Mouse (Mus musculus): ENCODE results near the gene Adh4. TPM values are rescaled to one million over a fixed set of nuclear protein-coding genes. Genes with fewer than 3 reads are reported as not detected.
"Not testable (repeated sequence)": the region's sequence is repeated elsewhere in the genome, so short reads cannot be mapped to it uniquely, and the experiment has no call there.

The Adh4 gene
- not detected in 2 replicates for polyA plus RNA-seq (2014; fragmentation: Nextera tagmentation; extraction: Ambion mirVana)

DNA sequence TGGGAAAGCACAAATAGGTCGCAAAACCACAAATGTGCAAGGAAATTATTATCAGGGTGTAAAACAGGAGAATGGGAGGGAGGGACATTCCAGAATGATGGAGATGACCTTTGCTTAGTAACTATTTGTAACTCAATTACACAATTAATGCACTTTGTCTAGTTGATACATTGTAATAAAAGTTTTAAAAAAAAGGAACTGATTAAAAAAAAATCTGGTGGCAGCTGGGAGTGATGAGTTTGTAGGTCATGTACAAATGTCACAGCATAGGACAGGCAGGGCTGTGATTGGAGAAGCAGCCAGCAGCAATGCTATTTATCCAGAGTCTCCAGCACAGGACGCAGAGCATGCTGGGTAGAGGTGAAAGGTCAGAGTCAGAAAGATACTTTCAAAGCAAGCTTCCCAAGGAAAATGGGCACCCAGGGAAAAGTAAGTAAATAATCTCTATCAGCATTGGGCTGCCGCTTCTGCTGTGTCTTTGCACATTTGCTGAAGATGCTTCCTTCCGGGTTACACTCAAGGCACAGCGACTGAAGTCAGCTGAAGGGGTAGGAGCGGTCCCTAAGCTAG is at the start of gene Adh4:
TSS of gene Adh4 (plus strand) at position 346 of the 570 bp plus-strand sequence.
- no peak for ATAC-seq (ENCODE audit: low read depth)
- H3K9ac ChIP-seq (replicated peaks; ENCODE audit: low read depth, low read length): no peak within 1 kb of the TSS
- no peaks in the 10 kb centered on the region for H3K36me3 ChIP-seq (ENCODE audit: control insufficient read depth, insufficient read depth, low read length)
- H3K4me1 ChIP-seq (ENCODE audit: control insufficient read depth, insufficient read depth, low read length): no peaks in the 10 kb centered on the region
- H3K4me3 ChIP-seq (ENCODE audit: low read depth, low read length): no peak within 1 kb of the TSS
- 77% methylated on average over 6 of the region's 6 CpGs for WGBS
- no peaks in the 10 kb centered on the region for H3K27me3 ChIP-seq (ENCODE audit: control insufficient read depth, insufficient read depth, low read length)
- no peak within 1 kb of the TSS for H3K4me2 ChIP-seq (ENCODE audit: low read depth, low read length)
- H3K9me3 ChIP-seq (ENCODE audit: control insufficient read depth, low read length): no peaks in the 10 kb centered on the region
- H3K27ac ChIP-seq (ENCODE audit: low read depth, low read length): no peak within 1 kb of the TSS

DNA sequence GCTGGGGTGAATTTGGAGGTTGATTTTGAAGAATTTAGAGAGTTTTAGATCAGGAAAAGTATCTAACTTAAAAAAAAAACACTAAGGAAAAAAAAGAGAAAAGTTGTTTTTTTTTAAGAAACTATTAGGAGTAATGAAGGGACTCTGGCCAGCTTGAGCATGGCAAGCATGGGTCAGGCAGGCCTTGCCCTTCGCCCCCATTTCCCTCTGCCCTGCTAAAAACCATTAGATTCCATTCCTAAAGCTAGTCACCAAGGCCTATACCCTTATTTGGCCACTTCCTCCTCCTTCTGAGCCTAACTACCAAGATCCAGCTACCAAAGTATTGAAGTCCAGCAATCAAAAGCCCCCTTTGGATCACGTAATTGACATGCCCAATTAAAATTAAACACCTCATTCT is 49.1 kb upstream of the Adh4 start:
- Histone ChIP-seq H3K4me1 (ENCODE audit: control insufficient read depth, insufficient read depth, low read length) (no peaks in the 10 kb centered on the region), H3K36me3 (ENCODE audit: control insufficient read depth, insufficient read depth, low read length) (no peaks in the 10 kb centered on the region), H3K9me3 (ENCODE audit: control insufficient read depth, low read length) (no peaks in the 10 kb centered on the region), H3K9ac (replicated peaks; ENCODE audit: low read depth, low read length) (no peak overlapping the region), H3K4me2 (ENCODE audit: low read depth, low read length) (no peak overlapping the region), H3K27ac (ENCODE audit: low read depth, low read length) (no peak overlapping the region), H3K27me3 (ENCODE audit: control insufficient read depth, insufficient read depth, low read length) (no peaks in the 10 kb centered on the region), H3K4me3 (ENCODE audit: low read depth, low read length) (no peak overlapping the region)
- no peak for ATAC-seq (ENCODE audit: low read depth)
- WGBS: 84% methylated on average over 2 of the region's 2 CpGs

DNA sequence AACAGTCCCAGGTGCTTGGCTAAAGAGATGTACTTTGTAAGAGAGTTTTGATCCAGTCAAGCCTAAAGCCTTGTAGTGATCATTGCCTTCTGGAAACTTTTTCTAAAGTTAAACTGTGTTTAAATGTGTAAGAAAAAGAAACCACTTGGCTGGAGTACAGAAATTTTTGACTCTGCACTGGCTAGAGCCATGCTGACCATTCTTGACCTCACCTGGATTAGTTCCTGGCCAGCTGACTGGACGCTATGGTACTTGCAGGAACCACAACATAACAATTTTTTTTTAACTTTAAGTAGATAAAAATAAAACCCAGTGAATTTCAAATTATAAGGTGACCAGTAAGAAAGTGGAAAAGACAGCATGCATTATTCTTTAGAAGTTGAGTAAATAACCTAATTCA is 45.7 kb upstream of the Adh4 start:
- H3K4me2 ChIP-seq (ENCODE audit: low read depth, low read length): no peak overlapping the region
- 87% methylated on average over 1 of the region's 1 CpGs for WGBS
- no peaks in the 10 kb centered on the region for H3K4me1 ChIP-seq (ENCODE audit: control insufficient read depth, insufficient read depth, low read length)
- H3K27ac ChIP-seq (ENCODE audit: low read depth, low read length): no peak overlapping the region
- H3K4me3 ChIP-seq (ENCODE audit: low read depth, low read length): no peak overlapping the region
- ATAC-seq (ENCODE audit: low read depth): no peak
- H3K9me3 ChIP-seq (ENCODE audit: control insufficient read depth, low read length): no peaks in the 10 kb centered on the region
- H3K9ac ChIP-seq (replicated peaks; ENCODE audit: low read depth, low read length): no peak overlapping the region
- H3K36me3 ChIP-seq (ENCODE audit: control insufficient read depth, insufficient read depth, low read length): no peaks in the 10 kb centered on the region
- H3K27me3 ChIP-seq (ENCODE audit: control insufficient read depth, insufficient read depth, low read length): no peaks in the 10 kb centered on the region

DNA sequence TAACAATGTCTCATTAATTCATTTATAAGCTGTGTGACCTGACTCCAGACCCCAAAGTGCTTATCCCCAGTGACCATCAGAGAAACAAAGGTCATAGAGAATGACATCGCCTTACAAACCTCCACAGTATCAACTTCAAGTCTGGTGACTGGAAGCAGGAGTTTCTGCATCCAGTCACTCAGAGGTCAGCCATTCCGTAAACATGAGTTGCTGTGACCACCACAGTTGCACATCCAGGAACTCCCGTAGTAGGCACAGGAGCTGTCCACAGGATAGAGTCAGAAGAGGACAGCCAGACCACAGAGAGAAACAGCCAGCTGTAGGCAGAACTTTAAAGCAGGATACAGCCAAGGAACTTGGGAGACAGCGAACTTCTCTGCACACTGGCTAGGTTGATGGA is 45.0 kb upstream of the Adh4 start:
- not testable (repeated sequence) for H3K9me3 ChIP-seq (ENCODE audit: control insufficient read depth, low read length); ATAC-seq (ENCODE audit: low read depth); H3K36me3 ChIP-seq (ENCODE audit: control insufficient read depth, insufficient read depth, low read length); H3K27me3 ChIP-seq (ENCODE audit: control insufficient read depth, insufficient read depth, low read length); H3K4me3 ChIP-seq (ENCODE audit: low read depth, low read length); H3K4me1 ChIP-seq (ENCODE audit: control insufficient read depth, insufficient read depth, low read length); H3K9ac ChIP-seq (replicated peaks; ENCODE audit: low read depth, low read length); H3K27ac ChIP-seq (ENCODE audit: low read depth, low read length); H3K4me2 ChIP-seq (ENCODE audit: low read depth, low read length)
- WGBS: 82% methylated on average over 4 of the region's 4 CpGs

DNA sequence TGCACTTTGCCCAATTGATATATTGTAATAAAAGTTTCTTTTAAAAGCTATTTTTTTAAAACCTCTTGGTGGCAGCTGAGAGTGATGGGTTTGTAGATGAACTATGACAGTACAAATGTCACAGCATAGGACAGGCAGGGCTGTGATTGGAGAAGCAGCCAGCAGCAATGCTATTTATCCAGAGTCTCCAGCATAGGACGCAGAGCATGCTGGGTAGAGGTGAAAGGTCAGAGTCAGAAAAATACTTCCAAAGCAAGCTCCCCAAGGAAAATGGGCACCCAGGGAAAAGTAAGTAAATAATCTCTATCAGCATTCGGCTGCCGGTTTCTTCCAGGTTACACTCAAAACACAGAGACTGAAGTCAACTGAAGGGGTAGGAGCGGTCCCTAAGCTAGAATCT is 41.3 kb upstream of the Adh4 start:
- Histone ChIP-seq H3K36me3 (ENCODE audit: control insufficient read depth, insufficient read depth, low read length) (no peaks in the 10 kb centered on the region), H3K27ac (ENCODE audit: low read depth, low read length) (no peak overlapping the region), H3K4me3 (ENCODE audit: low read depth, low read length) (no peak overlapping the region), H3K4me1 (ENCODE audit: control insufficient read depth, insufficient read depth, low read length) (no peaks in the 10 kb centered on the region), H3K27me3 (ENCODE audit: control insufficient read depth, insufficient read depth, low read length) (no peaks in the 10 kb centered on the region), H3K9ac (replicated peaks; ENCODE audit: low read depth, low read length) (no peak overlapping the region), H3K9me3 (ENCODE audit: control insufficient read depth, low read length) (no peaks in the 10 kb centered on the region), H3K4me2 (ENCODE audit: low read depth, low read length) (no peak overlapping the region)
- ATAC-seq (ENCODE audit: low read depth): no peak
- 75% methylated on average over 4 of the region's 4 CpGs for WGBS

DNA sequence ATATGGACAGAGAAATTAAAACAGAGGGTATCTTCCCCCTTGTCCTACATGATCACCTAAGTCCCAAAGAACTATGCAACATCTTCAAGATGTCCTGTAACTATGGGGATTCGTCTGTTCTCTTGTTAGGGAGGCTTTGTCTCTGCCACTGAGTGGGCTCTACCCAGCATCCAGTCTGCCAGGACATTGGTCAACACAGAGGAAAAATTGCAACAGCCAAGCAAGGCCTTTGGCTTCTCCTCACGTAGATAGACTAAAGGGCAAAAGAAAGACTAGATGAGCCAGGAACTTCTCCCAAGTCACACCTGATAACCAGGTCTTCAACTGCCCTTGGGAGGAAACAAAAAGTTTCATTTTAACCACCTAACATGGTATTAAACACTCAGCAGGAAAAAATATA is 40.1 kb upstream of the Adh4 start:
- no peaks in the 10 kb centered on the region for H3K36me3 ChIP-seq (ENCODE audit: control insufficient read depth, insufficient read depth, low read length)
- H3K4me1 ChIP-seq (ENCODE audit: control insufficient read depth, insufficient read depth, low read length): no peaks in the 10 kb centered on the region
- H3K27ac ChIP-seq (ENCODE audit: low read depth, low read length): no peak overlapping the region
- ATAC-seq (ENCODE audit: low read depth): no peak
- H3K9ac ChIP-seq (replicated peaks; ENCODE audit: low read depth, low read length): no peak overlapping the region
- H3K4me2 ChIP-seq (ENCODE audit: low read depth, low read length): no peak overlapping the region
- no peaks in the 10 kb centered on the region for H3K9me3 ChIP-seq (ENCODE audit: control insufficient read depth, low read length)
- no peaks in the 10 kb centered on the region for H3K27me3 ChIP-seq (ENCODE audit: control insufficient read depth, insufficient read depth, low read length)
- H3K4me3 ChIP-seq (ENCODE audit: low read depth, low read length): no peak overlapping the region
- 85% methylated on average over 2 of the region's 2 CpGs for WGBS

DNA sequence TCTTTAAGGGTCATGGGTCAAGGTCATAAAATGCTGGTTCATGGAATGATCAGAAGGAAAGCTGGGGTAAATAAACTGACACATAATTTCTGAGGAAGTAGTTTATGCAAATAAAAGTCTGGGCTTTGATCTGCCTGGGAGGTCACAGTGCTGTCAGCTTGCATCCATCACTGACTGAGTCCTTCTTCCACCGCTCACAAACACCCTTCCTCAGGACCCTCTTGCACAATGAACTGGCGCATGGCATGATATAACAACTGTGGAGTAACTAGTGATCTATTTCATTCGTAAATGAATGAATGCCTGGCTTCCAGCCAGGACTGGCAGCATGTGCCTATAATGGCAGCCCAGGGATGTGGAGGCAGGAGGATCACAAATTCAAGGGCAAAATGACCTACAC is 34.1 kb upstream of the Adh4 start:
- H3K4me2 ChIP-seq (ENCODE audit: low read depth, low read length): no peak overlapping the region
- peak; percentile 61; the same call in 1 of the 2 replicates for ATAC-seq (ENCODE audit: low read depth)
- H3K9ac ChIP-seq (replicated peaks; ENCODE audit: low read depth, low read length): no peak overlapping the region
- no peak overlapping the region for H3K27ac ChIP-seq (ENCODE audit: low read depth, low read length)
- no peak overlapping the region for H3K4me3 ChIP-seq (ENCODE audit: low read depth, low read length)
- no peaks in the 10 kb centered on the region for H3K9me3 ChIP-seq (ENCODE audit: control insufficient read depth, low read length)
- no peaks in the 10 kb centered on the region for H3K36me3 ChIP-seq (ENCODE audit: control insufficient read depth, insufficient read depth, low read length)
- H3K27me3 ChIP-seq (ENCODE audit: control insufficient read depth, insufficient read depth, low read length): no peaks in the 10 kb centered on the region
- H3K4me1 ChIP-seq (ENCODE audit: control insufficient read depth, insufficient read depth, low read length): no peaks in the 10 kb centered on the region
- WGBS: 1% methylated on average over 3 of the region's 3 CpGs

DNA sequence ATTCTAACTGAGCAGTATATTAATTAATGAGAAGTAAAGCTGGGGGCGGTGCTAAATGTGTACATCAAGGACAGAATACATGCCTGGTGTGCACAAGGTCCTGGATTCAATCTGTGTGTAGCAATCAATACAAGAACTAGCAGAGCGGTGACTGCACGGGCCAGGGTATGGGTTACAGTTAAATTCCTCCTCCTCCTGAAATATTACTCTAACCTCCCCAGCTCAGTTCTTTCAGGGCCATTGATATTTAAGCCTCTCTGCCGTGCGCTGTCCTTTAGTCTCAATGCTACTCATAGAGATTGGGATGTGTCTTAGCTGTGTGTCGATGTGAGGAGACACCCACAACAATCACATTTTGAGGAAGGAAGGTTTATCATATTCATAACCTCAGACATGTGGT is 28.1 kb upstream of the Adh4 start:
- Histone ChIP-seq H3K9ac (replicated peaks; ENCODE audit: low read depth, low read length) (no peak overlapping the region), H3K4me2 (ENCODE audit: low read depth, low read length) (no peak overlapping the region), H3K27ac (ENCODE audit: low read depth, low read length) (no peak overlapping the region), H3K4me3 (ENCODE audit: low read depth, low read length) (no peak overlapping the region), H3K27me3 (ENCODE audit: control insufficient read depth, insufficient read depth, low read length) (no peaks in the 10 kb centered on the region), H3K4me1 (ENCODE audit: control insufficient read depth, insufficient read depth, low read length) (no peaks in the 10 kb centered on the region), H3K9me3 (ENCODE audit: control insufficient read depth, low read length) (no peaks in the 10 kb centered on the region), H3K36me3 (ENCODE audit: control insufficient read depth, insufficient read depth, low read length) (no peaks in the 10 kb centered on the region)
- WGBS: 87% methylated on average over 6 of the region's 6 CpGs
- no peak for ATAC-seq (ENCODE audit: low read depth)

DNA sequence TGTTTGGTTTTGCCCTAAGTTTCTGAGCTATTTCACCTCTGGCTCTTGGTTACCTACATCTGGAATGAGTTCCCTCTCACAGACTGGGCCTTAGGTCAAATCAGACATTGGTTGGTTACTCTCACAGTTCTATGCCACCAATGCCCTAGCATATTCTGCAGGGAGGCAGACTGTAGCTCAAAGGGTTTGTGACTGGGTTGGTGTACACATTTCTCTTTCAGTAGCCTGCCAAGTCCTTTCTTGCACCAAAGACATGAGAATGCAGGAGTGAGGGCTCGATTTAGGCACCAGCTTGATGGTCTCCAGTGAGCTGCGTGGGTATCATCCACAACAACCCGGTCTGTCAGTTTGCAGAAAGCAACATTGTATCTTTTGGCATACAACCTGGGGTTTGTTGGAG is 10.4 kb upstream of the Adh4 start:
- H3K36me3 ChIP-seq (ENCODE audit: control insufficient read depth, insufficient read depth, low read length): no peaks in the 10 kb centered on the region
- whole genome bisulfite sequencing: 85% methylated on average over 3 of the region's 3 CpGs
- no peak overlapping the region for H3K9ac ChIP-seq (replicated peaks; ENCODE audit: low read depth, low read length)
- no peaks in the 10 kb centered on the region for H3K9me3 ChIP-seq (ENCODE audit: control insufficient read depth, low read length)
- no peaks in the 10 kb centered on the region for H3K4me1 ChIP-seq (ENCODE audit: control insufficient read depth, insufficient read depth, low read length)
- ATAC-seq (ENCODE audit: low read depth): no peak
- no peak overlapping the region for H3K4me2 ChIP-seq (ENCODE audit: low read depth, low read length)
- no peaks in the 10 kb centered on the region for H3K27me3 ChIP-seq (ENCODE audit: control insufficient read depth, insufficient read depth, low read length)
- H3K27ac ChIP-seq (ENCODE audit: low read depth, low read length): no peak overlapping the region
- H3K4me3 ChIP-seq (ENCODE audit: low read depth, low read length): no peak overlapping the region

Data from neural tube, embryonic 14.5 days (tissue).